Mouse (Mus musculus): ENCODE measurements around the gene Psmb2.

Gene Psmb2

DNA sequence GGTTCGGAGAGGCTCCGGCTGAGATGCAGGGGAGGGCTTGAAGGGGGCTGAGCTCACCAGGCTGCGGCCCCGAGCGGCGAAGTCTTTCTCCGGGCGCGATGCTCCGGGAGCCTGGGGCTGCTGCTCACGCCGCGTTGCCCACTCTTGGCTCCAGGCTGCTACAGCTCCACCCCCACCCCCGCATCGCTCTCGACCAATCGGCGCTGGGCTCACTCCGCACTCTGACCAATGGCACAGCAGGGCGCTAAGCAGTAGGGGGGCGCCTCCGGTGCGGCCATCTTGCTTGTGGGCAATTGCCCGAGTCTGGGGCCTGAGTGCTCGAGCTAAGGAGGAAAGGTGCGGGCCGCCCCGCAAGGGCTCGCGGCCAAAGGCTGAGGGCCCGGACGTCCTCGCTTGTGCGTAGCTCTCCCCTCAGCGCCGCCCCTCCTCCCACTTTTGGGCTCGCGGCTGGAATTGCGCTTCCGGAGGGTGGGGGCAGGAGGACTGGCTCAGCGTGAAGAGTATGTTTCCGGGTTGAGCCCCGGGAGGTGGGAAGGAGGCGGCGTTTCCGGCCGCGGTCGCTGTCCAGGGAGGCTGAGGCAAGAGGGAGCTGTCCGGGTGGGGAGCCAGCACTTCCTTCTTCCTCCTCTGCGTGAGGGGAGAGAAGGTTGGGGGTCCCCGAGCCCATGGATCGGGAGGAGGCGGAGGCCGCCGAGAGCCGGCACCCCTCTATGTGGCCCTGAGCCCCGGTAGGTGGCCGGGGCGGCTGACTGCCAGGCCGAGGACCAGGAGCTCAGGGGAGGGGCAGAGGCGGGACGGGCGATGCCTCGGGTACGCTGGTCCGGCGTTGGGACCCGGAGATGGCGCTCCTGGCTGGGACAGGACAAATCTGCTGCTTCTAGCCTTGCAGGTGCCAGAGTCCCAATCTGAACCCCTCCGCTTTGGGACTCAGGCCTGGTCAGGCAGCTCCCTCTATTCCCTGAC, 76.1 kb downstream of the Psmb2 start, which contains the start of the genes Ncdn and AU040320:
Ncdn (minus strand) TSS at position 171 of the 963 bp plus-strand sequence.
AU040320 (plus strand) TSS at position 277 of the 963 bp plus-strand sequence.
- DNase-seq = peak; percentile 96 to 99

DNA sequence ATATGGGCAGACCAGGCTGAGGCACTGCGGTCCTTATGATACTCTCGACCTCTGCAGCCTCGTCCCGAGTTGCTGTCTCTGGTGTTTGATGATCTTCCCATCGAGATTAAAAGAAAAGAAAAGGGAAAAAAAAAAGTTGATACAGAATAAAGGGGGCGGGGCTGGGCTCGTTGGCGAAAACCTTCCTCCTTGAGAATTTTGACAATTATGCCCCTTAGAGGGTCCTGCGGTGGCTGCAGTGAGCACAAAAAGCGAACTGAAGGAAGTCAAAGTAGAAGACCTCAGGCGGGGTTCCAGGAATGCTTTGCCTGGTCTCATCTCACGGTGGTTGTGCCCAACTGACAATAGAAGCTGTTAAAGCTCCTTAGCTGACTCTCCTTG, 76.8 kb downstream of the Psmb2 start:
- peak in 1 of 2 experiments; percentile 41 for DNase-seq

DNA sequence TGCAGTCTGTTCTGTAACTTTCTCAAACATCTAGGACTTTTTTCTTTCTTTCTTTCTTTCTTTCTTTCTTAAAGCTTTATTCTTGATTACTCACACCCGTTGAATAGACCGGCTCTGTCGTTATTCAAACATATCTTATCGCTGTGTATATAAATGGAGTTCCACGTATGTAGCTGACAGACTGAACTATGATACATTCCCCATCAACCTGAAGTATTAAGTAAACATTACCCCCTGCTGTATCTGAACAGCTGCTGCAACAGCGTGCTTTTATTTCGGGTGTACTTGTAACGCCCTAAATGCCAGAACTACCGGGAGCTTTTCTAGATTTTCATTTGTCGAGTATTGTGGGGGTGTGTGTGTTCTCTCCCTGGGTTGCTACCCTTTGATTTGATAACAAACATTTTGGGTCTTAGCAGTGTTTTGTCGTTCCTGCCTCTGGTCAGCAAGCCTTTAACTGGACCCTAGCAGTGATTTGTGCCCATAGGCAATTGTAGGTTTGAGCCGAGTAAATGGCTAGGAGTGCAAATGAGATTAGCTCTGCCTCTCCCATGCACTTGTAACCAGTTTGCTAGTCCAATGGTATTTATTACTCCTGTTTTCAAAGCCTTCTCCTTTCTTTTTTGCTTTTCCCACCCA, 77.4 kb downstream of the Psmb2 start:
- no peak for DNase-seq

DNA sequence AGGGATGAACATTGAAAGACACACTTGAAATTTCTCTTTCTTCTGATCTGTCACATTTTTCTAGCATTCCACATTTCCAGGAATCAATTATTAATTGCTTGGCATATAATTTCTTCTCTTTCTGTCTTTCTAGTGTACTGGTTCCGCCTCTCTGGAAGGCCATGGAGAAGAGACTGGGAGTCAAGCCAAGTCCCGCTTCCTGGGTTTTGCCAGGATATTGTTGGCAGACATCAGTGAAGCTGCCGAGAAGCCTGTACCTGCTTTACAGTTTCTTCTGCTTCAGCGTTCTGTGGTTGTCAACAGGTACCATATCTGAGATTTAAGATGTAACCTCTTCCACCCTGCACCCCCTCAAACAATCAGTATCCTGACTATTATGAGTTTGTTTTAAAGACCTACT, 79.3 kb downstream of the Psmb2 start:
- peak; percentile 88 to 93 for DNase-seq

DNA sequence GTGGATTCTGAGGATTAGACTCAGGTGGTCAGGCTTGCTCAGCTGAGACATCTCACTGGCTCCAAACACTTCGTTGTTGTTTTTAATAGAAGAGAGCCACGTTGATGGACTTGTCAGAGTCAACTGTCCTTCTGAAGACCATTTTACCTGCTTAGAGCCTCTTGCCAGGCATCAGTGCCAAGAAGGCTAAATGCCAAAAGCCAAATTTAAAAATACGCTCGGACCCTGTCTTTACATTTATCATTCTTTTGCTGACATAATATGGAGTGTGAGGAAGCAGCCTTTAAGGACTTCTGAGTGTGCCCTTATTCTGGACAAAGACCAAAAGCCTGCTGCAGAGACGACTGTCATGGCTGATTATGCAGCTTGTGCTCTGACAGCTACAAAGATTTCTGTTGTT, 80.9 kb downstream of the Psmb2 start:
- peak in 1 of 2 experiments; percentile 21 for DNase-seq
